Mouse (Mus musculus): ENCODE results near the gene Rtn1.

The Rtn1 gene

GRCm38 (mm10) chr12:72373916-72374615 lies 34.8 kb downstream of the Rtn1 start:
- no peak for DNase-seq

- no peak for DNase-seq
Observed at GRCm38 (mm10) chr12:72370081-72370480, 38.8 kb downstream of the Rtn1 start.

GRCm38 (mm10) chr12:72366763-72367162 lies 42.1 kb downstream of the Rtn1 start:
- no peak for DNase-seq

- DNase-seq = no peak
Observed at GRCm38 (mm10) chr12:72366104-72366437, 42.8 kb downstream of the Rtn1 start.

GRCm38 (mm10) chr12:72365231-72366103 lies 43.4 kb downstream of the Rtn1 start:
- DNase-seq = no peak

GRCm38 (mm10) chr12:72364543-72364942 lies 44.3 kb downstream of the Rtn1 start:
- DNase-seq = no peak

- DNase-seq = no peak
Observed at GRCm38 (mm10) chr12:72361701-72362354, 47.0 kb downstream of the Rtn1 start.

GRCm38 (mm10) chr12:72360926-72361615 lies 47.8 kb downstream of the Rtn1 start:
- no peak for DNase-seq

- no peak for DNase-seq
Observed at GRCm38 (mm10) chr12:72359903-72360302, 49.0 kb downstream of the Rtn1 start.

GRCm38 (mm10) chr12:72357667-72358420 lies 51.0 kb downstream of the Rtn1 start:
- no peak for DNase-seq

GRCm38 (mm10) chr12:72354241-72354640 lies 54.6 kb downstream of the Rtn1 start:
- DNase-seq = no peak

GRCm38 (mm10) chr12:72353506-72353905 lies 55.3 kb downstream of the Rtn1 start:
- DNase-seq = no peak

- DNase-seq = no peak
Observed at GRCm38 (mm10) chr12:72348508-72348907, 60.3 kb downstream of the Rtn1 start.

- DNase-seq = no peak
Observed at GRCm38 (mm10) chr12:72347184-72347583, 61.7 kb downstream of the Rtn1 start.

- DNase-seq = no peak
Observed at GRCm38 (mm10) chr12:72343639-72344038, 65.2 kb downstream of the Rtn1 start.

- no peak for DNase-seq
Observed at GRCm38 (mm10) chr12:72336009-72336408, 72.8 kb downstream of the Rtn1 start.

- no peak for DNase-seq
Observed at GRCm38 (mm10) chr12:72332488-72333013, 76.3 kb downstream of the Rtn1 start.

- DNase-seq = no peak
Observed at GRCm38 (mm10) chr12:72331912-72332487, 76.9 kb downstream of the Rtn1 start.

GRCm38 (mm10) chr12:72326087-72326486 lies 82.8 kb downstream of the Rtn1 start:
- DNase-seq = no peak

- DNase-seq = no peak
Observed at GRCm38 (mm10) chr12:72325025-72325424, 83.8 kb downstream of the Rtn1 start.

- no peak for DNase-seq
Observed at GRCm38 (mm10) chr12:72324210-72324871, 84.5 kb downstream of the Rtn1 start.

Measured in thymus, adult 18-20 months (tissue).